Mouse (Mus musculus) lung, postnatal 14 days (tissue): ENCODE data around the gene Rab6b.
"Not testable (repeated sequence)": the region's sequence is repeated elsewhere in the genome, so short reads cannot be mapped to it uniquely, and the experiment has no call there.

ENCODE experiments used
- DNase-seq: peaks from one replicate; pipeline ENCODE4 v3.0.0; 2021

The Rab6b gene

DNA sequence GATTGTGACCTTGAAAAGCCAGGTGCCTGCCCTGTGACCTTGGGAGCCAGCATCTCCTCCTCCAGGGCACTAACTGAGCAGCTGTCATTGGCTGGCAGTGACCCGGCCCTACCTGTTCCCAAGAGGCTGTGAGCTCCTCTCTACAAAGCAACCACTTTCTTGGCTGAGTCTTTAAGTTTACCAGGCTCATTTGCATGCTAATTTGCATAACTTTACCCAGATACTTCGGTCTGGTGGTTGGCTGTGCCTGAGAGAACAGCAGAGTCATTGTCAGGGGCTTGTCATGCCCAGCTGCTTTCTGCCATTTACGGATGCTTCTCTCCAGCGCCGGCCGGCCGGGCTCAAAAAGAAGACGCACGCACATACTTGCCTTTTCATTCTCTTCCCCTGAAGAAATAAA is 35.1 kb downstream of the Rab6b start:
- DNase-seq = peak; percentile 9

DNA sequence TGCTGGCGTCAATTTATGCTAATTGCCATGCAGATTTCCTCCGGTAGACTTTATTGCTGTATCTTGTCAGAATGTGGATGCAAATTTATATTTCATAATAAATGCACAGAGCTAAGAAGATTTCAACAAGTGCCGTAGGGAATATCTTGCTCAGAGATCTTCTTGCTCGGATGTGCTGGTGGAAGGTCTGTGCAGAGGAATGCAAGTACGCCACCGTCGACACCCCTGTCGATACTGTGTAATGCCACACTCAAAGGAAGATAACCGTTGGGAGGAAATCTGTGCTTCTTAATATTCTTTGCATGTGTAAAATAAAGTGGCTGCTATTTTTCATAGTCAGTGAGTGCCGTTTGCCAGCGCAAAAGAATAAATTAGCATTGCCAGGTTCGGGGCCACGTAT is 35.5 kb downstream of the Rab6b start:
- DNase-seq = no peak

DNA sequence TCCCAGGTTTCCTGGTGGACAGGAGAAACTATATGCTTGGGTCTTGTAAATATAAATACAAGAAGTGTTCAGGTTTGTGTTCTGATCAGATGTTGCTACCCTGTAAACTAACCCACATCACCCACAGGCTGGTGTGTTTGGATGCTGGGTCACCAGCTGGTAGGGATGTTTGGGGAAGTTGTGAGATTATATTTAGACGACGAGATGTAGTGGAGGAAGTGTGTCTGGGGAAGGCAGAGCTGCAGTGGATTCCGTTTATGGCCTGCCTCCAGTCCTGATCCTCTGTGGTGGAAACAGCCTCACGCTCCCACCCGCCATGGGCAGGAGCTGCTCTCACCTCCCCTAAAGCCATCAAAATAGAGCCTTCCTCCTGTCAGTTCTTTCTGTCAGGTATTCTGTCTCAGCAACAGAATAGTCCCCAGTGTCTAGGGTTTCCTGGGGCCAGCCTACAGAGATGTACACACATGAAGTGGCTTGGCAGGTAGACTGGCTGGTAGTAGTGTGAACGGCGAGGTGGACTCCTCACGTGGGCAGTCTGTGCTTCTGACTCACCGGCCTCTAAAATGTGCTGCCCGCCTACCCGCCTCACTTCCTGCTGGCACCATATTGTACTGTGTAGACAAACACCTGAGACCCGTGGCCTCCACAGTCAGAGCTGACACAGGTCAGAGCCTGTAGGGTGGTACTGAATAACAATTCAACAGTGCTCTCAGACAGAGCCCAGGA is 37.6 kb downstream of the Rab6b start:
- DNase-seq = no peak

DNA sequence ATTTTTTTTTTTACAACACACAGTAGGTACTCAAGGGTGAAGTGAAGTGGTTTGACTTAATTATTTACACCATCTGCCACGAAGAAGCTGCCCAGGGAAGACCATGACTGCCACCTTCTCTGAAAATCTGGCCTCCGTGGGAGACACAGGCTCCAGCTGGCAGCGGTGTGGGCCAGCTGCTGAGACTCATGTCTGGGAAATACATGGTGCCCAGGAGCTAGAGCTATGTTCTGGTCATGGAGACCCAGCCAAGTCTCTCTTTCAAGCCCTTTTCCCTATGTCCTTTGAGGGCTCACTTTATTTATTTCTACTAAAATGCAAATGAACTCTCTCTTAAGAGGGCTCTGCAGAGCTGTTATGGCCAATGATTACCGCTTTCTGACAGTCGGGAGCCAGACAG is 41.7 kb downstream of the Rab6b start:
- no peak for DNase-seq

DNA sequence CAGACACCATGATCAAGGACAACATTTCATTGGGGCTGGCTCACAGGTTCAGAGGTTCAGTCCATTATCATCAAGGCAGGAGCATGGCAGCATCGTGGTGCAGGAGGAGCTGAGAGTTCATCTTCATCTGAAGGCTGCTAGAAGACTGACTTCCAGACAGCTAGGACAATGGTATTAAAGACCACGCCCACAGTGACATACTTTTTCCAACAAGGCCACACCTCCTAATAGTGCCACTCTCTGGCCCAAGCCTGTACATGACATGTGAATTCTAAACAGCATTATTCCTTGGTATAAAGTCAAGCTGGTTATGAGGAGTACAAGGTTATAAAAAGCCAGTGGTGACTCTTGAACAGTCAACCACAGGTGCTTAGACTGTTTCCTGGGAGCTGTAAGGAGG is 43.0 kb downstream of the Rab6b start:
- no peak for DNase-seq

DNA sequence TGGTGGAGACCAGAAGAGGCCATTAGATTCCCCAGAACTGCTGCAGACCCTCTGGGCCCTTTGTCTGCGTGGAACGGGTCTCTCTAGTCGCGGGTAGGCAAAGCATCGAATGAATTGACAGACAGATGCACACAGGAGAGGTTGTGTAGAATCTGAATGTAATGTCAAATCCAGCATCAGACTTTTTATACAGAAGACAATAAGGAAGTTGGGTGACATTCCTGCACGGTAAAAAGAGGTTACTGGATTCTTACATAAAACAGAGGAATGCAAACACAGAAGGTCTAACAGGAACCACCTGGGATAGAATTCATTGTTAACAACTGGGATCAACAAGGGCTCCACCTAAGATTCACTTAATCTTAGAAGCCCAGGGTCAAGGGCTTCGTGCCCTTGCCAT is 43.6 kb downstream of the Rab6b start:
- not testable (repeated sequence) for DNase-seq

DNA sequence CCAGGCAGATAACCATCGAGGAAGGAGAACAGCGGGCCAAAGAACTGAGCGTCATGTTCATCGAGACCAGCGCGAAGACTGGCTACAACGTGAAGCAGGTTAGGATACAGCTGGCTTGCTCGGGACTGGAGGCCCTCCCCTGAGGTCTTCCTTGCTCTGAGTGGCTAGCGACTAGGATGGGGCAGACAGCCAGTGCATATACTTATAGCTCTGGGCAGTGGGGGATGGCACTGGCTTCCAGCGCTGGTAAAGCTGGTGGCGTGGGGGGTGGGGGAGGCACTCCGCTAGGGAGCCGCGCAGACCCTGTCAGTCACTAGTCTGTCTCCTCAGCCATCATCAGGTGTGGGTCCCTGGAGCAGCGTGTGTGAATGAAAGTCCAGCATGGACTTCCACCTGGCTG is 52.2 kb downstream of the Rab6b start:
- DNase-seq = no peak

DNA sequence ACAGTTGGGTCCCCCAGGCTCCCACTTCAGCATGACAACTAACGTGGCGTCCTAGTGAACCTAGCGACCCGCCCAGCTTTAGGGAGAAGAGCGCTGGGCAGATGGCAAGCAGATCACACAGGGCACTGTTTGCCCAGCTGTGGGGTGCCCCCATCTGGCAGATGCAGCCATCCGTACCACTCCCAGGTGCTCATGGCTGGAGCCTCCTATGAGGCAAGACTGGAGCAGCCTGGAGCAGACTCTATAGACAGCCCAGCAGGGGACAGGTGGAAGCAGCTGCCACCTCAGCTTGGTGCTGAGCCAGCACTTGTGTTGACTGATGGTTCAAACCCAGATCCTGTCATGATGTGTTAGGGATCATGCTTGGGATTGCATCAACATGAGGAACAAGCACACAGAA is 56.5 kb downstream of the Rab6b start:
- peak; percentile 32 for DNase-seq

DNA sequence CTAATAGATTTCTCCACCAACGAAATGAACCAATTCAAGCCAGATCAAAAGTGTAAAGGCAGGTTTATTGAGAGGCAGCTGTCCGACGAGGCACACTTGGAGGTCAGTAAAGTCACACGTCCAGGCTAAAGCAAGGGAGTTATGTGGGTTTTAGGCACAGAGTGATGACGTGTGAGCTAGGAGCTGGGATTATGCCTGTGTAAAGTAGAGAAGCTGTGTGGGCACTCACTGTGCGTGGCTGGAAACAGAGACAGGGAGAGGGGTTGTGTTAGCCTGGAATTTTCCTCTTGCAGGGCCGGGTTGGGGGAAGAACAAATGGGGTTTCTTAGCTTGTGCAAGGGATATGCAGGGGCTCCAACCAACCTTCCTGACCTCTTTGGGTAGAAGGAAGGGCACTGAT is 57.2 kb downstream of the Rab6b start:
- no peak for DNase-seq

DNA sequence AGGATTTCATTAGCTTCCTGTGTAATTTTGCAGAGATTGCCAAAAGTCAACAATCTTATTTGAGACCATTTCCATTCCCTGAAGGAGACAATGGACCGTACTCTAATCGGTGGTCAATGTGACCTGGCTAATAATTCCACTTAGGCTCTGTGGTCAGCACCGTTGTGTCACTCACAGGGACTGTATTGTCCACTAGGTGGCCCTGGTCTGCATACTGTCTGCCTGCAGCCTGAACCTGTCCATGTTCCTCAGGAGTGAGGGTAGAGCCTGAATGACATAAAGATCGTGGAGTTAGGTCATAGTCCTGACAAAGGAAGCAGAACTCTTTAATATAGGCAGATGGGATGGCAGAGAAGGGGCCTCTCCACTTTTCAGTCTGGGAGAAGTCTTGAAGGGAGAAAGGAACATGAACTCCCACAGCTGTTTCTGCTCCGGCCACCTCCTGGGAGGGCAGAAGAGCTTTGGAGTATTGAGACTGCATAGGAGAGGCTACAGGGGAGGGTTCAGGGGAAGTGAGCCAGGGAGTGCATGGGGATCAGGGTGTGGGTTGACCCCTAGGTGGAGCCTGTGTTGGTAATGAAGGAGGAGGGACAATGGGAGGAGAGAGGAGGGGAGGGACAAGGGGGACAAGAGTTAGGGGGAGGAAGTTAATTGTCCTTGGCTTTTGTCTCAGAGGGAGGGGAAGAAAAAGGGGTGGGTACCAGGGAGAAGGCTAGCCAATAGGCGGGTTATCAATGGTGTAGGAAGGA is 63.4 kb downstream of the Rab6b start:
- DNase-seq = peak; percentile 62

DNA sequence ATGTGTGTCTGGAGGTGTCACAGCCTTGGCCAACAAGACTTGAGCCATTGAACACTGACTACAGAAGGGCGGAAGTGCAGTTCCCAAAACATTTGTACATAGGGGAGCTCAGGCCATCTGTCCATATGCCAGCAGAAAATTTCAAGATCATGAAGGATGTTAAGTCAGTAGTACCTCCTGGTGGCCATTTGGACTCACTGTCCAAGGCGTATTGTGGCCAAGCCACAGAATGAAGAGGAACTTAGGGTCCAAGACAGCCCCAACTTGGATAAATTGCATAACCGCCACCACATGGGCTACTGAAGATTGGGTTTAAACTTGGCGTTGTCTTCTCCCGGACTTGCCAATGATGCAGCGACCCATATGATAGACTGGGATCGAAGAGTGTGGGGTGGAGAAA is 64.1 kb downstream of the Rab6b start:
- no peak for DNase-seq

DNA sequence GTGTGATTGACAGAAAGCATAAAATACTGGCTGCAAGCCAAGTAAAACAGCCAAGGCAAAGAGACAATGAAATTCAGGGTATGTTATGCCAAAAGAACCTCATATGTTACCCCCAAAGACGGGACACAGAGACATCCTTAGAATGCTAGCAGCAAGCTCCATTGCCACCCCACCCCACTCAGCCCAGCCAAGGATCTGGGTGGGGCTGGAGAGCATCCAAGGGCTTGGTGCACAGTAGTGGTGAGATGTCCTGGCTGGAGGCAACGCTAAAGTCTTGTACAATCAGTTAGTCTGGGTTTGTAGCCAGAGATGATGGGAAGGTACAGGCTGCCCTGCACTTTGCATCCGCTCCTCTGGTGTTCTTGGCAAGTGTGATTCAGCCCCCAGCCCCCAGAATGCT is 68.7 kb downstream of the Rab6b start:
- DNase-seq = peak; percentile 76

DNA sequence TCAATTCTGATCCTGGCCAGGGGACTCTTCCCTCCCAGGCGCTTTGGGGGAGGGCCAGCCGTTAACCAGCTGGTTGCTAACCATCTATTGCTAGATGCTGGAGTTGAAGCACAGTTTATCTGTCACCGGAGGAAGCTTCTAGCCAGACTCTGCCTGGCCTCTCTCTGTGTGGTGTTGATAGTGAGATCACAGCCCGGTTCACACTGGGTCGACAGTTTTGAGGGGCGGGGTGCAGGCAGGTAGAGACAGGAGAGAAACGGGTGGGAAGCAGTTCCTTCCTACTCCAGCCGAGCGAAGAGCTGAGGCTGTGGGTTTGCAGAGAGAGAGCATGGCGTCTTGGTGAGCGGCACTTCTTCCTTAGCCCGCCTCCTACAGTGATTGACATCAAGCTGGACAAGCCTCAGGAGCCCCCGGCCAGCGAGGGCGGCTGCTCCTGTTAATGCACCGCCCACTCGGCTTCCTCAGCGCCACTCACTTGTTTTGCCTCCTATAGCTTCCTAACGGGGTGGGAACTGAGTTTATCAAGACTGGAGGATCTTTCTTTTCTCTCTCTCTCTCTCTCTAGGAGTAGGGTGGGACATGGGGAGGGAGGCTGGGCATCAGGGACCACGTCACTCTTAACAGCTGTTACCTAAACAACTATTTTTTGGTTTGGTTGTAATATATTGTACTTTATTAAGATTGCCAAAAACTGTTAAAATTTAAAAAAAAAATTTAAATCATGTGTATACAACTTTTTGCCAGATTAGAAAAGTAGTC is 69.4 kb downstream of the Rab6b start:
- DNase-seq = peak; percentile 83

DNA sequence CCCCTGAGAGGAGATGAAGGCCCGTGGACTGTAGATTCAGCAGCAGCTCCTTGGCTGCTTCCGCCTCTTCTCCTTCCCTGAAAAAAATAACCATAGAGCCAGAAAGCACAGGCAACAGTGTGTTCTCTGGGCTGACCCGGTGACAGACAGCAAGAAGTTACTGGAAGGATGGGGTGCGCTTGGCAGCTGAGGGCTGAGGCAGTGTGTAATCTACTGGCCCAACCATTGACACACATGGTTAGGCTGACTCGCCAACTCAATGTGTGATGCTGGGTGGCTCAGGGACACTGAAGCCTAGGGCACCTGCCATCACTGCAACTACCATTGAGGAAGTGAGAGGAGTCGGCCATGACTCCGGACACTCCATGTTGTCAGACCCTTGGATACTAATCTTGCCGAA is 70.3 kb downstream of the Rab6b start:
- no peak for DNase-seq

DNA sequence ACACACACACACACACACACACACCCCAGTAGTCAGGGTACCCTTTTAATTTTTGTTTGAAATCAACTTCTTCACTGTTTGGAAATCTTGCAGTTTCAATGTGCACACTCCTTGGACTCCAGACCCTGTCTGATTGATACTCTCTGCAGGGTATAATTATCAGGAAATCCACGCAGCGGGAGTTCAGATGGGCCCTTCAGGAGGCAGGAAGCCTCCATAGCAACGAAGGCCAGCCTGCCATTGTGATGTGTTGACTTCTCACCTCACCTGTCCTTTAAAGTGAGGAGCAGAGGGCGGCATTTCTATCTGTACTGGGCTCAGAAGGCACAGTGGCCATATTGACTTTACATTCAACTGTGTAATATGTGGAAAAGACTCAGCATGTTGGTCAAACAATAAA is 73.3 kb downstream of the Rab6b start:
- no peak for DNase-seq

DNA sequence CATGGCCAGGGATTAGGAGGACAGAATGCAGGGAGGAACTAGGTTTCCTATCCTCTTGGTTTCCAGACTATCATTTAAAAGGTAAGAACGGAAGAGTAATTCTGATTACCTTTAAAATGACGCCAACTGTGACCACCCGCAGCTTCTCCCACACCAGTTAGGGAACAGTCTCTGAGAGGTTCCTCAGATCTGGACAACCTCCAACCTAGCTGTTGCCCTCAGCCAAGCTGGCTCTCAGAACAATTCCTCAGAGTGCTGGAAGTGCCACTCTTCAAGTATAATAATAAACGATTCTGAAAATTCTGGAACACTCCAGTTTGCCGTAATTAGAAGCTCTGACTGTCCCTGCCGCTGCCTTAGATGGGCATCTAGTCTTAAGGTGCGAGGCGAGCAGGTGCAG is 74.4 kb downstream of the Rab6b start:
- DNase-seq = peak; percentile 44

DNA sequence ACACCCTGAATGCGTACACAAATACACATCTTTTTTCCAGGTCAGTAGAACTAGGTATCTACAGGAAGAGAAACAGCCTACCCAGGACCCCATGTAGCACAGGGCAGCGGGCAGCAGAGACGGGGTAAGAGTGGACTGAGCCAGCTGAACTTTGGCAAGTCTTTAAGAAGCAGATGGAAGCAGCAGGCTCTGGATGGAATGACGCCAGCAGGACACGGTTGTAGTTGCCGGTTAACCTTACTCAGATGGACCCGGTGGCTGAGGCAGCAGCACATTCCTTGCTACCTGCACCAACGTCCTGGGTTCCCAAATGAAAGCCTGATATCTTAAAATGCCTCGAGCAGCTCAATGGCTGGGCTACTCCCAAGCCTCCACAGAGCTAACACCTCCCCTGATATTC is 75.2 kb downstream of the Rab6b start:
- peak; percentile 47 for DNase-seq

DNA sequence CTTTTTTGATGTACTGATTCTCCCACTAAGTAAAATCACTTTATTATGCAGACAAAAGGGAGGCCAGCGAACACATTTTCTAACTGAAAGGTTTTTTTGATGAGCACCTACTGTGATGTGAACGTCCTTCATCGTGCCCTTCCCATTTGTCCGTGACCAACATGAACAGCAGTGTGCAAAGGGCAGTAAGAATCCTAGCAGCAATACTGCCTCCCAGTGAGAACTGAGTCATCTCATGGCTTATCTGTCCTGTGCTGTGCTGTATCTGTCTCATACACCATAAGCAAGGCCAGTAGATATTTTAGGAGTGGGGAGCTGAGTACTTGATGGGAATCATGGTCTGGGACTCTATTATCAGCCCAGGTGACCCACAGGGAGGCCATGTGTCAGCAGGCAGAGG is 76.8 kb downstream of the Rab6b start:
- no peak for DNase-seq

DNA sequence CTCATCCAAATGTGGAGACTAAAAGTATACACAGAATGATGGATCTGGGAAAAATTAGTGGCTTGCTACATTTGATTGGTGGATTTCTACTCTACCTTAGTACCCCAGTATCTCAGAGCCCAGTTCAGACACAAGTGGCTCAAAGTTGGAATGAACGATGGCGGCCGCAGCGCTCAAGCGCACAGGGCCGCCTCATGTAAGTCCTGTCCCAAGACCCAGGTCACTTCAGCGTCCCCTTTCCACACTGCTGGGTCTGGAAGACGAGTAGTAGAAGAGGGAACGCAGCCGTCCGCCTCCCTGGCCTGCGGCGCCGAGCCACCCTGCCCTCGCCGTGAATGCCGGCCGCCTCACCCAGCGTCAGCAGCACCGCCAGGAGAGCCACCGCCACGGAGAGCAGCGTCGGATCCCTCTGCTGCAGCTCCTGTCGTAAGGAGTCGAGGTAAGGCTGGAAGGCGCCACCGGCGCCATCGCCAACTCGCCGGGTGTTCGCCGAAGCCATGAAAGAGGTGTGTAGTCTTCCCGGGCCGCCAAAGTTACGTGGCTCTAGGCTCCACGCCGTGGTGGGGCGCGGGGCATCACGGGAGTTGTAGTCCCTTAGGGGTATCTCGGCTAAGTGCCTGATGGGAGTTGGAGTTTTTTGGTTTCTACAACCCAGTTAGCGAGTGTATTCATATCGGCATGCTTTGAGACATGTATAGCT is 90.1 kb downstream of the Rab6b start, which contains the start of gene Srprb:
Srprb (minus strand) TSS at position 577 of the 700 bp plus-strand sequence.
- DNase-seq = peak; percentile 94

DNA sequence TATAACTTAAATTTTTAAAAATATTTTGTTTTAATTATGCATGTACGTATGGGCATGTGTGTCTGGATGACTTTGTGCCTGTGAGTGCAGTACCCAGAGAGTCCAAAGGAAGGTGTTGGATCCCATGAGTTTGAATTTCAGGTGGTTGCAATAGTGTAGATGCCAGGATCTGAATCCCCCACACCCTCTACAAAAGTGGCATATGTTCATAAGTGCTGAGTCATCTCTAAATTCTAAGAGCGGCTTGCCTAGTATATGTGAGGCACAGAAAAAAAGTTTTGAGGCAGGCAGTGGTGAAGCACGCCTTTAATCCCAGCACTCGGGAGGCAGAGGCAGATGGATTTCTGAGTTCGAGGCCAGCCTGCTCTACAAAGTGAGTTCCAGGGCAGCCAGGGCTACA is 94.2 kb downstream of the Rab6b start:
- DNase-seq = no peak

DNA sequence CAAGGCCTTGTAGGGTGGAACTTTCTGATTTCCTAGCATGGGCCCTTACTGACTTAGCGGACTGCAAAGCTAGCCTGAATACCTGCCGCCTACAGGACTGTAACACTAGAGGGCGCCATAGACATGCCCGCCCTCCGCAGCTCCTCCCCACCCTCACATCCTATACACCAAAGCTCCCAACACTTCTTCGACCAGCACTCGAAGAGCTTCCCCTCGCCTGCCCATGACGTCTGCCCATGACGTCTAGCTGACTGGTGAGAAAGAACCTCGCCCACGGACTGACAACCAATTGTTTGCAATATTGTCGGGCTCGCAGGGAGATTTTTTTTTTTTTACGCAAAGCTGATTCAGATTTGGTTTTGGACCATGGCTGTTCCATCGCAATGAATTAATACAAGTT is 96.3 kb downstream of the Rab6b start:
- peak; percentile 73 for DNase-seq

DNA sequence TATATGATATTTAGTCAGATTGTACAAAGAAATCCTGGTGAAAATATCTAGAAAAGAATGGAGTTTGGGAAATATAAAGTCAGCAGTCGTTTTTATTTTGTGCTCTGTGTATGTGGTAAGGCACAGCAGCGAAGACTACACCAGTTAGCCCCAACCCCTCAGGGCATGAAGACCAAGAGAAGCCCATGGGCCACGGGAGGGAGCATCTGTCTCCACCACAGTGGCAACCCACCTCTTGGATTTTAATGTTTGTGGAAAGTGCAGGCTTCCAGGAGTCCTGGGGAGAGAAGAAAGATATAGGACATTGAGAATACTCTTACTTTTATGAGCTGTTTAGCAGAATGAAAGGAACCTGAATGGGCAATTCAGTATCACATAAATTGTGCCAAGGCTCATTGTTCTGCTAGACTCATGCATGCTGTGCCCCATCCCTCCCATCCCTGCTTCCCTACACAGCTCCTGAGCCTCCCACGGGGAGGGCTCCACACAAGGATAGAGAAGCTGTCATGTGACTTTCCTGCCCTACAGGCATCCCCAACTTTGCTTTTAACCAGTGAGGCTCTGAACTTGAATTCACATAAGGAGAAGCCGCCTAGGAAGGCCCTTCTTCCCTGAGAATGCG is 97.3 kb downstream of the Rab6b start:
- DNase-seq = no peak
